Mouse (Mus musculus) thymus, adult 2 months (tissue): ENCODE measurements around the gene Lrfn1.

Source experiments
- CTCF ChIP-seq: fragments of 200-500 bp; IDR thresholded peaks from 2 replicates; pipeline ENCODE4 v1.5.1; 2012; ENCODE audit warnings: mild to moderate bottlenecking, control low read depth, low read length, moderate library complexity, borderline replicate concordance; ENCODE audit not compliant: control insufficient read depth, poor library complexity, insufficient read depth; ENCODE audit errors: extremely low read depth
- POLR2A ChIP-seq: fragments of 200-500 bp; IDR thresholded peaks from 2 replicates; pipeline ENCODE4 v1.6.1; 2012; ENCODE audit warnings: mild to moderate bottlenecking, low read length, control low read depth, moderate library complexity; ENCODE audit not compliant: control insufficient read depth, poor library complexity, insufficient read depth; ENCODE audit errors: extremely low read depth

- TF ChIP-seq CTCF = no peak
- no peak for TF ChIP-seq POLR2A
These were observed 34.4 kb upstream of the Lrfn1 start for GRCm38 (mm10) chr7:28417368-28417767.
